Mouse (Mus musculus) MEL (cell line): ENCODE measurements at regions not wholly inside any gene's neighbourhood (a gene's known extent, or its start where the extent isn't known, plus 50 kb on each side); places are given as distances from the start of the nearest gene placed in this dataset.

ENCODE experiments used
- MAZ ChIP-seq: IDR thresholded peaks from 2 replicates; pipeline ENCODE4 v1.6.1; 2012; ENCODE audit warnings: low read depth, mild to moderate bottlenecking, inconsistent platforms, low read length, improper control_type of control experiment
- UBTF ChIP-seq: IDR thresholded peaks from 2 replicates; pipeline ENCODE4 v1.6.1; 2012; ENCODE audit warnings: low read depth, mild to moderate bottlenecking, inconsistent platforms, low read length, improper control_type of control experiment, moderate library complexity, borderline replicate concordance; ENCODE audit not compliant: insufficient read depth
- USF1 ChIP-seq: IDR thresholded peaks from 2 replicates; pipeline ENCODE4 v1.6.1; 2014; ENCODE audit warnings: low read depth, mild to moderate bottlenecking, inconsistent platforms, low read length, improper control_type of control experiment, moderate library complexity

DNA sequence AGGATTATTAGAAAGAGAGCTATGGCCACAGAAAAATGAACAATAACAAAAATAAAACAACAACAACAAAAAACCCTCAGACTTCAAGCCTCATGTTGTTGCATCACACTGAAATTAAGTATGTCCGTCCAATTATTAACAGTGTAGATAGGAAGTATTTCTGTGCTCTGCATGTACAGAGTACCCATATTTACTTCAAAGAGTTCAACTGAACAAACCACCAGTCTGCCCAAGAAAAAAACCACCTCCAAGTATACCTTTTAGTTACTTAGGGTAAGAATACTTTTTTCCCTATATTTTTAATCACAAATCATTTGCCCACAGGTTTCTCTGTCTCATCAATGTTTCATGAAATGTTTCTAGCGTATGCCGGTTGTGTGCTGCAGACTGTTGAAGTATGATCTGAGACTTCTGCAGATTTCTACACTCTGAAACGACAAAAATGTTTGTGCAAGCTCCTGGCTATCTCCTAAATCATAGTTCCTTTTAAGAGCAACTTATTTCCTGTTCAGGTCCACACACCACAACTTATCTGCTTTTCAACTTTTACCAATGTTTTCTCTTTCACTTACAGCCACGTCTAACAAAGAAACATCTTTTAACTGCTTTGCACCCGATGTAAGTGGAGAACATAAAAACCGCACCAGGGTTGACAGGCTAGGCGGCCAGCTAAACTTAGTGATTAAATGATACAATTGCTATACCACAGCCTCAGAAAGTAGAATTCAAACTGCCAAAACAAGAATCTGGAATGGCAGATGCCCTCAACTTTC lies 154.2 kb upstream of the Rps6ka3 start:
- no peak for TF ChIP-seq UBTF
- no peak for TF ChIP-seq USF1
- TF ChIP-seq MAZ, result no peak
